Mouse (Mus musculus) stomach, embryonic 15.5 days (tissue): ENCODE data around the gene Gm5089. TPM values are rescaled to one million over a fixed set of nuclear protein-coding genes. Genes with fewer than 3 reads are reported as not detected.

Source experiments
- ATAC-seq: fragments of 200-750 bp; cut with Nextera tagmentation; 2 replicates; pipeline ENCODE4 v1.8.0; 2017; ENCODE audit warnings: low read depth, moderate number of reproducible peaks, moderate TSS enrichment; ENCODE audit not compliant: insufficient read depth, low FRiP score
- H3K27ac ChIP-seq: fragments of 300-500 bp; sonication (generic); 2 replicates; pipeline ENCODE4 v1.5.1; 2015; ENCODE audit warnings: mild to moderate bottlenecking, inconsistent platforms
- H3K27me3 ChIP-seq: fragments of 300-500 bp; sonication (generic); replicated peaks from 2 replicates; pipeline ENCODE4 v1.6.1; 2015; ENCODE audit warnings: inconsistent platforms
- H3K36me3 ChIP-seq: fragments of 300-500 bp; sonication (generic); 2 replicates; pipeline ENCODE4 v1.6.1; 2015; ENCODE audit warnings: inconsistent platforms
- H3K4me1 ChIP-seq: fragments of 300-500 bp; sonication (generic); 2 replicates; pipeline ENCODE4 v1.6.1; 2015; ENCODE audit warnings: inconsistent platforms
- H3K4me2 ChIP-seq: fragments of 300-500 bp; sonication (generic); 2 replicates; pipeline ENCODE4 v1.6.1; 2015; ENCODE audit warnings: mild to moderate bottlenecking, inconsistent platforms
- H3K4me3 ChIP-seq: fragments of 300-500 bp; sonication (generic); replicated peaks from 2 replicates; pipeline ENCODE4 v1.5.1; 2015; ENCODE audit warnings: inconsistent platforms
- H3K9ac ChIP-seq: fragments of 300-500 bp; sonication (generic); 2 replicates; pipeline ENCODE4 v1.6.1; 2015; ENCODE audit warnings: inconsistent platforms
- H3K9me3 ChIP-seq: fragments of 300-500 bp; sonication (generic); 2 replicates; pipeline ENCODE4 v1.6.1; 2016; ENCODE audit warnings: inconsistent platforms
- WGBS: fragments of 180-500 bp; shearing (Covaris S2); methylation state at CpG from one replicate; pipeline ENCODE4 v1.1.7; 2015; 5-methylcytosine and 5-hydroxymethylcytosine counted together
- polyA plus RNA-seq: library from polyadenylated mRNA; unstranded; fragments of >200 nt; fragmentation: Nextera tagmentation; extraction: Ambion mirVana; gene quantifications from 2 replicates; pipeline ENCODE4 v1.2.1, GENCODE M21; 2015

Gm5089 gene
- polyA plus RNA-seq, 1 experiment from 2014 or later, result not detected

GRCm38 (mm10) chr14:122476041-122476821 is 25.3 kb upstream of the Gm5089 start:
- H3K4me3 ChIP-seq, result peak overlapping the region; percentile 37
- H3K27ac ChIP-seq, result no peak overlapping the region
- H3K4me2 ChIP-seq, result peak overlapping the region; percentile 71
- no peak for ATAC-seq
- no peak overlapping the region for H3K9ac ChIP-seq
- H3K36me3 ChIP-seq, result no peaks in the 10 kb centered on the region
- no peaks in the 10 kb centered on the region for H3K9me3 ChIP-seq
- peaks cover 86% of the 10 kb centered on the region for H3K27me3 ChIP-seq
- peaks cover 19% of the 10 kb centered on the region for H3K4me1 ChIP-seq
- under 1% methylated on average over 62 of the region's 62 CpGs for WGBS

GRCm38 (mm10) chr14:122475557-122476040 is 24.7 kb upstream of the Gm5089 start:
- Histone ChIP-seq H3K4me3 (peak overlapping the region; percentile 37), H3K36me3 (no peaks in the 10 kb centered on the region), H3K27ac (no peak overlapping the region), H3K4me2 (peak overlapping the region; percentile 71), H3K9me3 (no peaks in the 10 kb centered on the region), H3K9ac (no peak overlapping the region), H3K27me3 (peaks cover 85% of the 10 kb centered on the region), H3K4me1 (peaks cover 19% of the 10 kb centered on the region)
- ATAC-seq, result no peak
- under 1% methylated on average over 65 of the region's 65 CpGs for WGBS

GRCm38 (mm10) chr14:122474891-122475556 is 24.1 kb upstream of the Gm5089 start, which contains the start of gene Zic2:
Gene Zic2 (plus strand): TSS chr14:122475435.
- Histone ChIP-seq H3K27ac (no peak within 1 kb of the TSS), H3K4me2 (peak within 1 kb of the TSS; percentile 71), H3K36me3 (no peaks in the 10 kb centered on the region), H3K4me3 (peak within 1 kb of the TSS; percentile 37), H3K9ac (no peak within 1 kb of the TSS), H3K9me3 (no peaks in the 10 kb centered on the region), H3K4me1 (peaks cover 19% of the 10 kb centered on the region), H3K27me3 (peaks cover 84% of the 10 kb centered on the region)
- ATAC-seq, result peak; percentile 13; the same call in 1 of the 2 replicates
- under 1% methylated on average over 45 of the region's 73 CpGs for WGBS

GRCm38 (mm10) chr14:122474041-122474890 is 23.4 kb upstream of the Gm5089 start:
- Histone ChIP-seq H3K9me3 (no peaks in the 10 kb centered on the region), H3K27me3 (peaks cover 92% of the 10 kb centered on the region), H3K4me1 (peaks cover 19% of the 10 kb centered on the region), H3K4me2 (peak overlapping the region; percentile 71), H3K27ac (no peak overlapping the region), H3K4me3 (peak overlapping the region; percentile 37), H3K36me3 (no peaks in the 10 kb centered on the region), H3K9ac (no peak overlapping the region)
- ATAC-seq, result no peak
- WGBS, result 0% methylated on average over 56 of the region's 57 CpGs

GRCm38 (mm10) chr14:122473211-122473751 is 22.4 kb upstream of the Gm5089 start:
- Histone ChIP-seq H3K9ac (no peak overlapping the region), H3K4me2 (no peak overlapping the region), H3K27me3 (peaks cover 93% of the 10 kb centered on the region), H3K9me3 (no peaks in the 10 kb centered on the region), H3K27ac (no peak overlapping the region), H3K36me3 (no peaks in the 10 kb centered on the region), H3K4me1 (peaks cover 19% of the 10 kb centered on the region), H3K4me3 (no peak overlapping the region)
- 1% methylated on average over 17 of the region's 17 CpGs for WGBS
- no peak for ATAC-seq

DNA sequence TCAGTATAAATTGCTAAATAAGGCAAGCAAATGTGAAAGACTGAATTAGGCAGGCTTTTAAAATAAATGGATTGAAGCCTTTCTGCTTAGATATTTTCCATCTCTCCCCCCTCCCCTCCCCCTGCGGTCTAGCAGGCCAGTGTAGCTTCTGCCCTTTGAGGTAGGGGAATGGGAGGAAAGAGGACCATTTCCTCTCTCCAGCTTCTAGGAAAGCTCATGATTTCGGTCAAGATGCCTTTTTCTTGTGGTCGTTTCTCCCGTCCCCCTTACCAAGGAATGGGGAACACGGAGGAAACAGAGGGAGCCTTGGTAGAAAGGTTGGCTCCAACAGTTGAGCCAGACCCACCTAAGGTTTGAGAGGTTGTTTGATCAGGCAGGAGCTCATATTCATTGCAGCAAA is 21.7 kb upstream of the Gm5089 start:
- no peak overlapping the region for H3K27ac ChIP-seq
- H3K9me3 ChIP-seq, result no peaks in the 10 kb centered on the region
- peaks cover 93% of the 10 kb centered on the region for H3K27me3 ChIP-seq
- H3K9ac ChIP-seq, result no peak overlapping the region
- no peak overlapping the region for H3K4me3 ChIP-seq
- H3K36me3 ChIP-seq, result no peaks in the 10 kb centered on the region
- under 1% methylated on average over 5 of the region's 5 CpGs for WGBS
- ATAC-seq, result no peak
- H3K4me1 ChIP-seq, result peaks cover 19% of the 10 kb centered on the region
- no peak overlapping the region for H3K4me2 ChIP-seq

DNA sequence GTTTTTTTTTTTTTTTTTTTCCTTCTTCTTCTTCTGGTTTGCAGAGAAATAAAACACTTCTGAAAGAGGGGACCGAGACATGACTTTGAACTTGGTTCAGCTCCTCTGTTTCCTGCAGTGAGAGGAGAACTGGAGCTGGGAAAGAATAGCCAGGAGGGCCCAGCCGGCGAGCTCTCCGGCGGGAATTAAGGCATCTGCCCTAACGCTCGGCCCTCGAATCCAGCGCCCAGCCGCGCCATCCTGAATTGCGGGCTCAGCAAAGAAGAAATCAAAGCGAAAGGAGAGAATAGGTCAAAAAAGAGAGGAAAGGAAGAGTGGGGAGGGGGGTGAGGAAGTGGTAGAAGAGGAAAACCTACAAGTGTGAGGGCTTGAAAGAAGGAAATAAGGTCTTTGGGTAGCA is 21.2 kb upstream of the Gm5089 start:
- no peak for ATAC-seq
- H3K9ac ChIP-seq, result no peak overlapping the region
- peaks cover 93% of the 10 kb centered on the region for H3K27me3 ChIP-seq
- no peak overlapping the region for H3K4me2 ChIP-seq
- WGBS, result under 1% methylated on average over 13 of the region's 13 CpGs
- no peak overlapping the region for H3K27ac ChIP-seq
- H3K4me1 ChIP-seq, result peaks cover 19% of the 10 kb centered on the region
- H3K4me3 ChIP-seq, result no peak overlapping the region
- no peaks in the 10 kb centered on the region for H3K9me3 ChIP-seq
- no peaks in the 10 kb centered on the region for H3K36me3 ChIP-seq

DNA sequence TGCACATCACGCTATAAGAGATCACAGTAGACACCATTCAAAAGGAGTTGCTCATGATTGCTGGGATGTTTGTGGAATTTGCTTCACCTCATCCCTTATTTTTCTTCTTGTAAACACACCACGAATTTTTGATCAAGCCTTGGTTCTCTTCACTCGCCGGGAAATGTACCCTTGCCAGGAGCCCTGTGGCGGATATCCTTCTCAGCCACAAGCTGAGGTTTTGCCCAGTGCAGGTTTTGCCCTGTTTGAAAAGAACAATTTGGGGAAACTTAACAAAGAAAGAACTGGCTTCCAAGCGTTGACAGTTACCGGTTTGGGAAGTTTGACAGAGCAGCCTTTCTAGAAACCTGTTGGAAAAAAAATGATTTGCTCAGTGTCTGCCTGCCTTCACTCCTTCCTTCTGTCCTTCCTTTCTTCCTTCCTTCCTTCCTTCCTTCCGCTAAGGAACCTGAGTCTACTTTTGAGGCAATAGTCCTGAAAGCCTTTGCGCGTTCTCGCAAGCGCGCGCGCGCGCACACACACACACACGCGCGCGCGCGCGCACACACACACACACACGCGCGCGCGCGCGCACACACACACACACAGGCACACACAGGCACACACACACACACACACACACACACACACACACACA is 20.7 kb upstream of the Gm5089 start:
- ATAC-seq, result no peak
- 9% methylated on average over 29 of the region's 31 CpGs for WGBS
- Histone ChIP-seq H3K9ac (no peak overlapping the region), H3K4me2 (no peak overlapping the region), H3K4me3 (no peak overlapping the region), H3K36me3 (no peaks in the 10 kb centered on the region), H3K27ac (no peak overlapping the region), H3K4me1 (peaks cover 19% of the 10 kb centered on the region), H3K27me3 (peaks cover 95% of the 10 kb centered on the region), H3K9me3 (no peaks in the 10 kb centered on the region)

- Histone ChIP-seq H3K36me3 (no peaks in the 10 kb centered on the region), H3K27me3 (peaks cover 96% of the 10 kb centered on the region), H3K4me2 (no peak overlapping the region), H3K9me3 (no peaks in the 10 kb centered on the region), H3K4me3 (no peak overlapping the region), H3K9ac (no peak overlapping the region), H3K27ac (no peak overlapping the region), H3K4me1 (peaks cover 18% of the 10 kb centered on the region)
- 3% methylated on average over 28 of the region's 28 CpGs for WGBS
- no peak for ATAC-seq
Measured at GRCm38 (mm10) chr14:122468971-122469755, 18.2 kb upstream of the Gm5089 start.

DNA sequence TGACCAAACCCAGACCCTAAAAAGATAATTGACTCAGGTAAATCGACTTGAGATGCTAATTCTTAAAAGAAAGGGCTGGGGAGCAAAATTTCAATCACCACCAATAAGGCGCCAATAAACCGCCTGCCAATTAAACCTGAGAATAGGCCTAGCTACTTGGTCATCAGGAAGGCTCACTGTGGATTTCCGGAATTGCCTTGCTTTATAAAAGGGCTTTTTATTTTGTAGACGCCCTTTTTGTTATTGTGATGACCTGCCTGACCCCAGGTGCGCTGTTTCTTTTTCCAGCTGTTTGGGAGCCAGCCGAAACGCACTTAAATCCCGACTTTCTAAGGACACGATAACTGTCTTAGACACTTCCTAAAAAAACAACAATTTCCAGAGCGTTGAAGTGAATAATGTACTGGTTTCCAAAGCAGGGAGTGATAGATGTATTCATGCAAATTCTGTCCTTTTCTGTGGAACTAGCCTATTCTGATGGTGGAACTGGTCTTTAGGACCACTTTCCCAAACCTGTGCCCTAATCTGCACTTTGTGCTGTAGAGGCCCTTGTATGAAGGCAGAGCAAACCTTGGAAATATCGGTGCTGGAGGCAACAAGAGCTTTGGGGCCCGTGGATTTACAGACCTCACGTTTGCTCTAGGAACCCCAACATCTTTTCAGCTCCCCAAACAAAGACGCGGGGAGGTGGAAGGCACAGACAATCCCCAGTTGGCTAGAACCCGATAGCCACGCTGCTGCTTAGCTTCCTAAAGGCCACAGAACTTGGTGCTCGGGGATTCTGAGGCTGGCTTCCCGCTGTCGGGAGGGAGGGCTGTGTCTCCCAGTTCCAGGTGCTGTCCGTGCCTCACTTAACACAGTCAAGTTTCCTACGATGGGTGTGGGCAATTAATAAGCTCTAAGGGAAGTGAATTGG is 17.3 kb upstream of the Gm5089 start:
- no peak overlapping the region for H3K4me3 ChIP-seq
- WGBS, result 7% methylated on average over 23 of the region's 23 CpGs
- H3K4me1 ChIP-seq, result peaks cover 23% of the 10 kb centered on the region
- H3K36me3 ChIP-seq, result no peaks in the 10 kb centered on the region
- H3K27ac ChIP-seq, result no peak overlapping the region
- no peak overlapping the region for H3K4me2 ChIP-seq
- peaks cover 96% of the 10 kb centered on the region for H3K27me3 ChIP-seq
- H3K9me3 ChIP-seq, result no peaks in the 10 kb centered on the region
- ATAC-seq, result no peak
- H3K9ac ChIP-seq, result no peak overlapping the region
